Mouse (Mus musculus) heart, adult 18-20 months (tissue): ENCODE results near the gene Large1. TPM values are rescaled to one million over a fixed set of nuclear protein-coding genes. Genes with fewer than 3 reads are reported as not detected.
"Not testable (repeated sequence)": the region's sequence is repeated elsewhere in the genome, so short reads cannot be mapped to it uniquely, and the experiment has no call there.

ENCODE experiments used
- DNase-seq, 2 experiments: peaks; one replicate each; pipeline ENCODE4 v3.0.0; 2021 to 2022; ENCODE audit warnings: mixed read lengths in 1 of 2
- total RNA-seq, 2 experiments: library from RNA; stranded (reverse); gene quantifications; 2 replicates each; pipeline ENCODE4 v1.2.3; 2021

Gene Large1
- total RNA-seq, 2 experiments from 2014 or later, result 40.0 to 41.8 TPM

GRCm38 (mm10) chr8:73016303-73016702, 337.0 kb downstream of the Large1 start:
- DNase-seq, result no peak

GRCm38 (mm10) chr8:73007489-73007888, 345.9 kb downstream of the Large1 start:
- peak in 1 of 2 experiments; percentile 8 for DNase-seq

GRCm38 (mm10) chr8:73003858-73004257, 349.5 kb downstream of the Large1 start:
- peak in 1 of 2 experiments; percentile 53 for DNase-seq

- no peak for DNase-seq
Observed at GRCm38 (mm10) chr8:72993831-72994230, 359.5 kb downstream of the Large1 start.

- DNase-seq, result no peak
Observed at GRCm38 (mm10) chr8:72990425-72990824, 362.9 kb downstream of the Large1 start.

GRCm38 (mm10) chr8:72982832-72983231, 370.5 kb downstream of the Large1 start:
- no peak for DNase-seq

GRCm38 (mm10) chr8:72955074-72955473, 398.3 kb downstream of the Large1 start:
- peak; percentile 1 to 7 for DNase-seq

- not testable (repeated sequence) for DNase-seq
Observed at GRCm38 (mm10) chr8:72941393-72941792, 411.9 kb downstream of the Large1 start.

- peak; percentile 7 for DNase-seq
Observed at GRCm38 (mm10) chr8:72919182-72919902, 434.0 kb downstream of the Large1 start.

GRCm38 (mm10) chr8:72905491-72905890, 447.8 kb downstream of the Large1 start:
- no peak for DNase-seq

- no peak for DNase-seq
Observed at GRCm38 (mm10) chr8:72901591-72901990, 451.7 kb downstream of the Large1 start.

- DNase-seq, result no peak
Observed at GRCm38 (mm10) chr8:72899321-72899720, 454.0 kb downstream of the Large1 start.

- DNase-seq, result no peak
Observed at GRCm38 (mm10) chr8:72883033-72883432, 470.3 kb downstream of the Large1 start.

- no peak for DNase-seq
Observed at GRCm38 (mm10) chr8:72873411-72873810, 479.9 kb downstream of the Large1 start.

GRCm38 (mm10) chr8:72846881-72847280, 506.5 kb downstream of the Large1 start:
- no peak for DNase-seq

GRCm38 (mm10) chr8:72835863-72836262, 517.5 kb downstream of the Large1 start:
- no peak for DNase-seq

GRCm38 (mm10) chr8:72833112-72833511, 520.2 kb downstream of the Large1 start:
- DNase-seq, result no peak

GRCm38 (mm10) chr8:72832371-72832770, 521.0 kb downstream of the Large1 start:
- DNase-seq, result no peak

- no peak for DNase-seq
Observed at GRCm38 (mm10) chr8:72817655-72818349, 535.5 kb downstream of the Large1 start.

- DNase-seq, result no peak
Observed at GRCm38 (mm10) chr8:72816679-72817078, 536.7 kb downstream of the Large1 start.

GRCm38 (mm10) chr8:72815681-72816080, 537.7 kb downstream of the Large1 start:
- peak in 1 of 2 experiments; percentile 8 for DNase-seq

- DNase-seq, result peak in 1 of 2 experiments; percentile 2
Observed at GRCm38 (mm10) chr8:72812690-72813089, 540.6 kb downstream of the Large1 start.

GRCm38 (mm10) chr8:72801583-72801982, 551.8 kb downstream of the Large1 start:
- DNase-seq, result no peak

- no peak for DNase-seq
Observed at GRCm38 (mm10) chr8:72780644-72781043, 572.7 kb downstream of the Large1 start.
